Mouse (Mus musculus) hindbrain, postnatal 0 days (tissue): Measurements from ENCODE around the gene Vat1. TPM values are rescaled to one million over a fixed set of nuclear protein-coding genes. Genes with fewer than 3 reads are reported as not detected.

Experiments
- ATAC-seq: fragments of 200-750 bp; cut with Nextera tagmentation; 2 replicates; pipeline ENCODE4 v1.8.0; 2017; ENCODE audit warnings: mild to moderate bottlenecking, moderate TSS enrichment, moderate library complexity
- DNase-seq: peaks from one replicate; pipeline ENCODE4 v3.0.0-alpha.2; 2015; ENCODE audit warnings: low spot score
- H3K27ac ChIP-seq: fragments of 300-500 bp; sonication (generic); 2 replicates; pipeline ENCODE4 v1.5.1; 2014; ENCODE audit warnings: mild to moderate bottlenecking
- H3K27me3 ChIP-seq: fragments of 300-500 bp; sonication (generic); 2 replicates; pipeline ENCODE4 v1.6.1; 2014; ENCODE audit warnings: low read length, mixed read lengths; ENCODE audit not compliant: insufficient read depth
- H3K36me3 ChIP-seq: fragments of 300-500 bp; sonication (generic); 2 replicates; pipeline ENCODE4 v1.6.1; 2014; ENCODE audit warnings: low read length, mixed read lengths; ENCODE audit not compliant: insufficient read depth
- H3K4me1 ChIP-seq: fragments of 300-500 bp; sonication (generic); 2 replicates; pipeline ENCODE4 v1.6.1; 2014; ENCODE audit warnings: antibody characterized with exemption, low read length, mixed read lengths; ENCODE audit not compliant: insufficient read depth
- H3K4me2 ChIP-seq: fragments of 300-500 bp; sonication (generic); 2 replicates; pipeline ENCODE4 v1.6.1; 2014; ENCODE audit warnings: low read depth, mild to moderate bottlenecking, low read length, moderate library complexity, mixed read lengths
- H3K4me3 ChIP-seq: fragments of 300-500 bp; sonication (generic); 2 replicates; pipeline ENCODE4 v1.5.1; 2014; ENCODE audit warnings: low read length
- H3K9ac ChIP-seq: fragments of 300-500 bp; sonication (generic); replicated peaks from 2 replicates; pipeline ENCODE4 v1.6.1; 2014; ENCODE audit warnings: mild to moderate bottlenecking, low read length, moderate library complexity, mixed read lengths
- H3K9me3 ChIP-seq: fragments of 300-500 bp; sonication (generic); 2 replicates; pipeline ENCODE4 v1.6.1; 2016; ENCODE audit warnings: low read length, mixed read lengths
- CTCF ChIP-seq: IDR thresholded peaks from 2 replicates; pipeline ENCODE4 v1.5.1; 2016; ENCODE audit warnings: antibody characterized with exemption, control low read depth, low read depth
- WGBS: fragments of 180-500 bp; shearing (Covaris S2); extraction: QIAGEN DNeasy Blood & Tissue Kit; methylation state at CpG from one replicate; pipeline ENCODE4 v1.1.7; 2014; 5-methylcytosine and 5-hydroxymethylcytosine counted together
- microRNA-seq, 2 experiments: library from miRNA; unstranded; fragments of <30 nt; microRNA quantifications; one replicate each; pipeline ENCODE4; 2016
- polyA plus RNA-seq: library from polyadenylated mRNA; unstranded; fragments of >200 nt; fragmentation: Nextera tagmentation; extraction: Ambion mirVana; gene quantifications from 2 replicates; pipeline ENCODE4 v1.2.1, GENCODE M21; 2015
- total RNA-seq: library from RNA; depleted of rRNA; stranded (reverse); fragments of >200 nt; gene quantifications from 2 replicates; pipeline ENCODE4 v1.2.3, GENCODE M21; 2014; rRNA removed

Gene Vat1
- total and polyA plus RNA-seq, 2 experiments from 2014 or later = 114 to 290 TPM

DNA sequence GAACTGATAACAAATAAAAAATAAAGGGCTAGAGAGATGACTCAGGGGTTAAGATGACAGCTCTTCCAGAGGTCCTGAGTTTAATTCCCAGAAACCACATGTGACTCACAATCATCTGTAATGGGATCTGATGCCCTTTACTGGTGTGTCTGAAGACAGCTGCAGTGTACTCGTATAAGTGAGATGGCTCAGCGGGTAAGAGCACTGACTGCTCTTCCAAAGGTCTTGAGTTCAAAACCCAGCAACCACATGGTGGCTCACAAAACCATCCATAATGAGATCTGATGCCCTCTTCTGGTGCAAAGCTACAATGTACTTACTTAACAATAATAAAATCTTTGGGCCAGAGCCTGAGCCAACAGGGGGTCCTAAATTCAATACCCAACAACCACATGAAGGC, 50.7 kb downstream of the Vat1 start:
- Histone ChIP-seq H3K9ac (no peak overlapping the region), H3K4me3 (no peak overlapping the region), H3K4me2 (no peak overlapping the region), H3K9me3 (no peaks in the 10 kb centered on the region), H3K27me3 (no peaks in the 10 kb centered on the region), H3K27ac (no peak overlapping the region), H3K4me1 (no peaks in the 10 kb centered on the region), H3K36me3 (peaks cover 20% of the 10 kb centered on the region)
- no peak for DNase-seq
- WGBS = 88% methylated on average over 2 of the region's 2 CpGs
- TF ChIP-seq CTCF = peak; percentile 35; the same call in 1 of the 2 replicates
- ATAC-seq = no peak

Small RNA genes within 50 kb of the gene (microRNA-seq; reads per million reads assigned to microRNA genes)
- gene Mir6929 = 0 reads per million in 2 experiments

Other genes starting within 250 kb of the Vat1 start
- gene Ezh1, start 239.8 kb downstream of the Vat1 start, total RNA-seq = 26.7 and 27.6 TPM in 2 replicates
- gene Ezh1, start 239.8 kb downstream of the Vat1 start, polyA plus RNA-seq = 20.1 and 22.2 TPM in 2 replicates
- 66.1 and 72.7 TPM in 2 replicates for gene Ramp2, start 220.2 kb downstream of the Vat1 start, total RNA-seq
- 108 and 111 TPM in 2 replicates for gene Ramp2, start 220.2 kb downstream of the Vat1 start, polyA plus RNA-seq
- gene Vps25, start 212.5 kb downstream of the Vat1 start, total RNA-seq = 66.1 and 82.1 TPM in 2 replicates
- 134 and 137 TPM in 2 replicates for gene Vps25, start 212.5 kb downstream of the Vat1 start, polyA plus RNA-seq
- 1.5 and 2.5 TPM in 2 replicates for gene Wnk4, start 205.7 kb downstream of the Vat1 start, total RNA-seq
- gene Wnk4, start 205.7 kb downstream of the Vat1 start, polyA plus RNA-seq = 6.5 and 8.0 TPM in 2 replicates
- 0.10 TPM in 1 of 2 replicates, not detected in the other for gene Cntd1, start 187.2 kb downstream of the Vat1 start, total RNA-seq
- gene Cntd1, start 187.2 kb downstream of the Vat1 start, polyA plus RNA-seq = 0.66 and 0.89 TPM in 2 replicates
- gene Coa3, start 187.1 kb downstream of the Vat1 start, total RNA-seq = 146 and 154 TPM in 2 replicates
- 214 and 225 TPM in 2 replicates for gene Coa3, start 187.1 kb downstream of the Vat1 start, polyA plus RNA-seq
- 71.1 and 95.3 TPM in 2 replicates for gene Becn1, start 163.9 kb downstream of the Vat1 start, total RNA-seq
- gene Becn1, start 163.9 kb downstream of the Vat1 start, polyA plus RNA-seq = 140 and 145 TPM in 2 replicates
- gene Psme3, start 150.0 kb downstream of the Vat1 start, total RNA-seq = 68.3 and 71.1 TPM in 2 replicates
- 78.2 and 83.9 TPM in 2 replicates for gene Psme3, start 150.0 kb downstream of the Vat1 start, polyA plus RNA-seq
- 3.8 and 4.1 TPM in 2 replicates for gene Aoc2, start 141.2 kb downstream of the Vat1 start, total RNA-seq
- 0.59 and 0.63 TPM in 2 replicates for gene Aoc2, start 141.2 kb downstream of the Vat1 start, polyA plus RNA-seq
- 0.36 and 0.47 TPM in 2 replicates for gene Aoc3, start 135.6 kb downstream of the Vat1 start, total RNA-seq
- 0.10 and 0.16 TPM in 2 replicates for gene Aoc3, start 135.6 kb downstream of the Vat1 start, polyA plus RNA-seq
- gene G6pc, start 98.7 kb downstream of the Vat1 start, total RNA-seq = 0.26 TPM in 1 of 2 replicates, not detected in the other
- not detected in 2 replicates for gene G6pc, start 98.7 kb downstream of the Vat1 start, polyA plus RNA-seq
- 62.5 and 69.4 TPM in 2 replicates for gene Aarsd1, start 48.6 kb downstream of the Vat1 start, total RNA-seq
- 89.9 and 91.6 TPM in 2 replicates for gene Aarsd1, start 48.6 kb downstream of the Vat1 start, polyA plus RNA-seq
- 2.2 TPM in 1 of 2 replicates, not detected in the other for gene Gm27029, start 41.4 kb downstream of the Vat1 start, total RNA-seq
- gene Gm27029, start 41.4 kb downstream of the Vat1 start, polyA plus RNA-seq = 4.7 and 6.4 TPM in 2 replicates
- 11.6 and 12.4 TPM in 2 replicates for gene Rundc1, start 41.1 kb downstream of the Vat1 start, total RNA-seq
- gene Rundc1, start 41.1 kb downstream of the Vat1 start, polyA plus RNA-seq = 21.4 and 22.7 TPM in 2 replicates
- 0.31 and 0.58 TPM in 2 replicates for gene Ptges3l, start 40.9 kb downstream of the Vat1 start, total RNA-seq
- 3.8 and 4.6 TPM in 2 replicates for gene Ptges3l, start 40.9 kb downstream of the Vat1 start, polyA plus RNA-seq
- gene Rpl27, start 23.9 kb downstream of the Vat1 start, total RNA-seq = 535 and 538 TPM in 2 replicates
- gene Rpl27, start 23.9 kb downstream of the Vat1 start, polyA plus RNA-seq = 276 and 282 TPM in 2 replicates
- 3.9 and 4.2 TPM in 2 replicates for gene Ifi35, start 17.8 kb downstream of the Vat1 start, total RNA-seq
- 5.3 and 5.8 TPM in 2 replicates for gene Ifi35, start 17.8 kb downstream of the Vat1 start, polyA plus RNA-seq
- 103 and 140 TPM in 2 replicates for gene Rnd2, start 1.2 kb downstream of the Vat1 start, total RNA-seq
- gene Rnd2, start 1.2 kb downstream of the Vat1 start, polyA plus RNA-seq = 143 and 154 TPM in 2 replicates
- gene Brca1, start 85.7 kb upstream of the Vat1 start, total RNA-seq = 6.7 and 8.5 TPM in 2 replicates
- 2.3 and 2.4 TPM in 2 replicates for gene Brca1, start 85.7 kb upstream of the Vat1 start, polyA plus RNA-seq
- 93.6 and 152 TPM in 2 replicates for gene Nbr1, start 85.9 kb upstream of the Vat1 start, total RNA-seq
- 53.9 and 55.9 TPM in 2 replicates for gene Nbr1, start 85.9 kb upstream of the Vat1 start, polyA plus RNA-seq
- gene Tmem106a, start 116.0 kb upstream of the Vat1 start, total RNA-seq = 2.6 and 5.2 TPM in 2 replicates
- gene Tmem106a, start 116.0 kb upstream of the Vat1 start, polyA plus RNA-seq = 5.1 and 5.3 TPM in 2 replicates
- gene Gm11634, start 133.0 kb upstream of the Vat1 start, total RNA-seq = not detected in 2 replicates
- gene Gm11634, start 133.0 kb upstream of the Vat1 start, polyA plus RNA-seq = not detected in 2 replicates
- 12.4 and 15.2 TPM in 2 replicates for gene Rdm1, start 161.0 kb upstream of the Vat1 start, total RNA-seq
- gene Rdm1, start 161.0 kb upstream of the Vat1 start, polyA plus RNA-seq = 13.8 and 15.9 TPM in 2 replicates
- 5.7 and 6.5 TPM in 2 replicates for gene Arl4d, start 199.3 kb upstream of the Vat1 start, total RNA-seq
- gene Arl4d, start 199.3 kb upstream of the Vat1 start, polyA plus RNA-seq = 6.2 TPM in 2 replicates